In genomic region chr3:122365326-122365725, GRCm38 (mm10) we compare ENCODE assay signal across 9 mouse cellular contexts.
DNase-seq lines count a peak whose midpoint lies in the region; ATAC-seq and TF ChIP-seq lines count a peak whose summit lies in the region.
"Had no signal": no experiment of that assay in that cellular context is flagged by ENCODE, and none has a peak within 500 bp of the region (broad histone marks: within the 10 kb centered on the region; RNA-seq: fewer than 3 reads in every experiment).

No protein-coding gene starts in this region.

- H3K4me2 ChIP-seq in forebrain, embryonic 13.5 days, result no peak overlapping the region
- H3K4me2 ChIP-seq in hindbrain, embryonic 14.5 days (replicated peaks), result no peak overlapping the region

- no peak overlapping the region for H3K9ac ChIP-seq in forebrain, embryonic 13.5 days
- H3K9ac ChIP-seq in hindbrain, embryonic 14.5 days, result no peak overlapping the region

- no peaks in the 10 kb centered on the region for H3K9me3 ChIP-seq in forebrain, embryonic 13.5 days (replicated peaks)
- H3K9me3 ChIP-seq in hindbrain, embryonic 14.5 days (ENCODE audit: control insufficient read depth, low read length), result no peaks in the 10 kb centered on the region
- H3K9me3 ChIP-seq: G1E had no signal

- H3K4me3 ChIP-seq in lung, adult 2 months (replicated peaks; ENCODE audit: extremely low read depth, low read depth, low read length), result no peak overlapping the region
- no peak overlapping the region for H3K4me3 ChIP-seq in forebrain, embryonic 13.5 days
- no peak overlapping the region for H3K4me3 ChIP-seq in hindbrain, embryonic 14.5 days (replicated peaks; ENCODE audit: low read length)

- H3K36me3 ChIP-seq in forebrain, embryonic 13.5 days (ENCODE audit: poor library complexity, severe bottlenecking), result no peaks in the 10 kb centered on the region
- H3K36me3 ChIP-seq in hindbrain, embryonic 14.5 days (replicated peaks; ENCODE audit: control insufficient read depth, insufficient read depth), result no peaks in the 10 kb centered on the region
- H3K36me3 ChIP-seq: G1E had no signal

- DNase-seq in lung, adult 18-20 months, result peak; percentile 38 to 63
- DNase-seq in lung, adult 2 months, result no peak
- DNase-seq in hindbrain, embryonic 14.5 days (ENCODE audit: low spot score), result peak; percentile 41
- DNase-seq in lung, postnatal 36 days, result peak; percentile 64
- no peak for DNase-seq in cerebellum, adult 9-10 months
- DNase-seq in cerebellum, postnatal 25 days, result no peak
- DNase-seq in layer of hippocampus, adult 11-12 months (ENCODE audit: low spot score), result no peak

- peak; percentile 59; the same call in 1 of the 2 replicates for ATAC-seq in forebrain, embryonic 13.5 days
- peak; percentile 44; the same call in 1 of the 2 replicates for ATAC-seq in hindbrain, embryonic 14.5 days (ENCODE audit: low FRiP score)

- TF ChIP-seq CTCF in lung, adult 2 months (IDR thresholded peaks at IDR 0.05; ENCODE audit: insufficient read depth, low read length), result no peak

- no peak for TF ChIP-seq POLR2A in lung, adult 2 months (IDR thresholded peaks at IDR 0.05; ENCODE audit: borderline replicate concordance, extremely low read depth, low read depth, low read length)

- no peak overlapping the region for H3K27ac ChIP-seq in forebrain, embryonic 13.5 days
- no peak overlapping the region for H3K27ac ChIP-seq in hindbrain, embryonic 14.5 days

- H3K27me3 ChIP-seq in forebrain, embryonic 13.5 days, result no peaks in the 10 kb centered on the region
- H3K27me3 ChIP-seq in hindbrain, embryonic 14.5 days (ENCODE audit: control insufficient read depth, insufficient read depth, low read length), result no peaks in the 10 kb centered on the region

- 44% methylated on average over 3 of the region's 3 CpGs for WGBS in lung, adult 2 months
- 4% methylated on average over 3 of the region's 3 CpGs for WGBS in forebrain, embryonic 13.5 days
- 6% methylated on average over 3 of the region's 3 CpGs for WGBS in hindbrain, embryonic 14.5 days

- no peaks in the 10 kb centered on the region for H3K4me1 ChIP-seq in lung, adult 2 months (ENCODE audit: control insufficient read depth, insufficient read depth, low read length)
- peaks cover 12% of the 10 kb centered on the region for H3K4me1 ChIP-seq in forebrain, embryonic 13.5 days
- peaks cover 8% of the 10 kb centered on the region for H3K4me1 ChIP-seq in hindbrain, embryonic 14.5 days (replicated peaks; ENCODE audit: control insufficient read depth, insufficient read depth, low read length)

Comparison
In these comparisons a context has a peak if more than half of its experiments do, and no peak if none do; other contexts are left out.
1. DNase-seq: peak in lung, adult 18-20 months (2 of 2), hindbrain, embryonic 14.5 days (single experiment) and lung, postnatal 36 days (single experiment); none in lung, adult 2 months (single experiment), cerebellum, adult 9-10 months (single experiment), cerebellum, postnatal 25 days (0 of 2) and layer of hippocampus, adult 11-12 months (single experiment).